Mouse (Mus musculus) forebrain, embryonic 12.5 days (tissue): Measurements from ENCODE around the gene Fscn2. TPM values are rescaled to one million over a fixed set of nuclear protein-coding genes. Genes with fewer than 3 reads are reported as not detected.
"Not testable (repeated sequence)": the region's sequence is repeated elsewhere in the genome, so short reads cannot be mapped to it uniquely, and the experiment has no call there.

Source experiments
- ATAC-seq: fragments of 200-750 bp; cut with Nextera tagmentation; 2 replicates; pipeline ENCODE4 v1.8.0; 2017; ENCODE audit warnings: moderate TSS enrichment; ENCODE audit not compliant: low FRiP score
- H3K27ac ChIP-seq: fragments of 300-500 bp; sonication (generic); 2 replicates; pipeline ENCODE4 v1.5.1; 2016; ENCODE audit warnings: mild to moderate bottlenecking
- H3K27me3 ChIP-seq: fragments of 300-500 bp; sonication (generic); 2 replicates; pipeline ENCODE4 v1.6.1; 2016; ENCODE audit warnings: mild to moderate bottlenecking
- H3K36me3 ChIP-seq: fragments of 300-500 bp; sonication (generic); replicated peaks from 2 replicates; pipeline ENCODE4 v1.6.1; 2016; ENCODE audit warnings: mild to moderate bottlenecking
- H3K4me1 ChIP-seq: fragments of 300-500 bp; sonication (generic); 2 replicates; pipeline ENCODE4 v1.6.1; 2016
- H3K4me2 ChIP-seq: fragments of 300-500 bp; sonication (generic); 2 replicates; pipeline ENCODE4 v1.6.1; 2016; ENCODE audit warnings: mild to moderate bottlenecking, moderate library complexity
- H3K4me3 ChIP-seq: fragments of 300-500 bp; sonication (generic); replicated peaks from 2 replicates; pipeline ENCODE4 v1.5.1; 2016; ENCODE audit warnings: mild to moderate bottlenecking
- H3K9ac ChIP-seq: fragments of 300-500 bp; sonication (generic); 2 replicates; pipeline ENCODE4 v1.6.1; 2016; ENCODE audit warnings: mild to moderate bottlenecking
- H3K9me3 ChIP-seq: fragments of 300-500 bp; sonication (generic); 2 replicates; pipeline ENCODE4 v1.6.1; 2016
- WGBS: fragments of 180-500 bp; shearing (Covaris S2); methylation state at CpG from one replicate; pipeline ENCODE4 v1.1.7; 2016; 5-methylcytosine and 5-hydroxymethylcytosine counted together
- microRNA-seq: library from miRNA; unstranded; fragments of <30 nt; microRNA quantifications from one replicate; pipeline ENCODE4, GENCODE M21; 2017
- polyA plus RNA-seq: library from polyadenylated mRNA; unstranded; fragments of >200 nt; fragmentation: Nextera tagmentation; extraction: Ambion mirVana; gene quantifications from 2 replicates; pipeline ENCODE4 v1.2.1, GENCODE M21; 2016

The Fscn2 gene
- polyA plus RNA-seq, 1 experiment from 2014 or later, result 0.91 TPM

- 76% methylated on average over 2 of the region's 2 CpGs for WGBS
- Histone ChIP-seq H3K27me3 (no peaks in the 10 kb centered on the region), H3K4me3 (no peak overlapping the region), H3K9ac (no peak overlapping the region), H3K4me2 (no peak overlapping the region), H3K4me1 (no peaks in the 10 kb centered on the region), H3K9me3 (no peaks in the 10 kb centered on the region), H3K27ac (no peak overlapping the region), H3K36me3 (peaks cover 77% of the 10 kb centered on the region)
- no peak for ATAC-seq
These were observed 25.8 kb downstream of the Fscn2 start for GRCm38 (mm10) chr11:120387157-120387556.

GRCm38 (mm10) chr11:120388580-120388979, 27.2 kb downstream of the Fscn2 start:
- Histone ChIP-seq H3K4me1 (no peaks in the 10 kb centered on the region), H3K36me3 (peaks cover 74% of the 10 kb centered on the region), H3K4me2 (no peak overlapping the region), H3K27ac (no peak overlapping the region), H3K4me3 (no peak overlapping the region), H3K9me3 (no peaks in the 10 kb centered on the region), H3K9ac (no peak overlapping the region), H3K27me3 (no peaks in the 10 kb centered on the region)
- no peak for ATAC-seq
- 96% methylated on average over 9 of the region's 9 CpGs for WGBS

GRCm38 (mm10) chr11:120395661-120396060, 34.3 kb downstream of the Fscn2 start:
- H3K9me3 ChIP-seq, result no peaks in the 10 kb centered on the region
- WGBS, result 93% methylated on average over 4 of the region's 4 CpGs
- H3K4me3 ChIP-seq, result no peak overlapping the region
- no peak for ATAC-seq
- no peaks in the 10 kb centered on the region for H3K27me3 ChIP-seq
- no peak overlapping the region for H3K27ac ChIP-seq
- no peak overlapping the region for H3K9ac ChIP-seq
- H3K4me1 ChIP-seq, result no peaks in the 10 kb centered on the region
- no peak overlapping the region for H3K4me2 ChIP-seq
- H3K36me3 ChIP-seq, result peaks cover 66% of the 10 kb centered on the region

GRCm38 (mm10) chr11:120397602-120398001, 36.3 kb downstream of the Fscn2 start:
- 81% methylated on average over 2 of the region's 2 CpGs for WGBS
- H3K9me3 ChIP-seq, result no peaks in the 10 kb centered on the region
- H3K9ac ChIP-seq, result no peak overlapping the region
- no peak for ATAC-seq
- no peak overlapping the region for H3K4me2 ChIP-seq
- peaks cover 77% of the 10 kb centered on the region for H3K36me3 ChIP-seq
- no peak overlapping the region for H3K4me3 ChIP-seq
- no peak overlapping the region for H3K27ac ChIP-seq
- no peaks in the 10 kb centered on the region for H3K4me1 ChIP-seq
- no peaks in the 10 kb centered on the region for H3K27me3 ChIP-seq

- Histone ChIP-seq H3K36me3 (peaks cover 80% of the 10 kb centered on the region), H3K4me2 (no peak overlapping the region), H3K4me3 (no peak overlapping the region), H3K9ac (no peak overlapping the region), H3K4me1 (no peaks in the 10 kb centered on the region), H3K27me3 (no peaks in the 10 kb centered on the region), H3K27ac (no peak overlapping the region), H3K9me3 (no peaks in the 10 kb centered on the region)
- 96% methylated on average over 2 of the region's 2 CpGs for WGBS
- ATAC-seq, result no peak
These were observed 38.0 kb downstream of the Fscn2 start for GRCm38 (mm10) chr11:120399319-120399718.

GRCm38 (mm10) chr11:120404814-120405213, 43.5 kb downstream of the Fscn2 start:
- no peak overlapping the region for H3K9ac ChIP-seq
- ATAC-seq, result no peak
- no peak overlapping the region for H3K27ac ChIP-seq
- H3K9me3 ChIP-seq, result no peaks in the 10 kb centered on the region
- no peaks in the 10 kb centered on the region for H3K4me1 ChIP-seq
- peaks cover 94% of the 10 kb centered on the region for H3K36me3 ChIP-seq
- H3K4me2 ChIP-seq, result no peak overlapping the region
- WGBS, result 97% methylated on average over 1 of the region's 1 CpGs
- no peak overlapping the region for H3K4me3 ChIP-seq
- H3K27me3 ChIP-seq, result no peaks in the 10 kb centered on the region

- Histone ChIP-seq H3K27me3 (no peaks in the 10 kb centered on the region), H3K4me3 (no peak overlapping the region), H3K9ac (no peak overlapping the region), H3K9me3 (no peaks in the 10 kb centered on the region), H3K36me3 (peaks cover 94% of the 10 kb centered on the region), H3K4me1 (no peaks in the 10 kb centered on the region), H3K27ac (no peak overlapping the region), H3K4me2 (no peak overlapping the region)
- no peak for ATAC-seq
- WGBS, result 94% methylated on average over 3 of the region's 3 CpGs
These were observed 44.5 kb downstream of the Fscn2 start for GRCm38 (mm10) chr11:120405867-120406266.

- Histone ChIP-seq H3K4me3 (no peak overlapping the region), H3K36me3 (peaks cover 94% of the 10 kb centered on the region), H3K4me2 (no peak overlapping the region), H3K27ac (no peak overlapping the region), H3K27me3 (no peaks in the 10 kb centered on the region), H3K9me3 (no peaks in the 10 kb centered on the region), H3K9ac (no peak overlapping the region), H3K4me1 (no peaks in the 10 kb centered on the region)
- no peak for ATAC-seq
- WGBS, result 93% methylated on average over 1 of the region's 1 CpGs
These were observed 45.1 kb downstream of the Fscn2 start for GRCm38 (mm10) chr11:120406445-120406844.

GRCm38 (mm10) chr11:120413621-120414020, 52.3 kb downstream of the Fscn2 start:
- 97% methylated on average over 8 of the region's 10 CpGs for WGBS
- peaks cover 95% of the 10 kb centered on the region for H3K36me3 ChIP-seq

More at GRCm38 (mm10) chr11:120413621-120414020, 52.3 kb downstream of the Fscn2 start:
- not testable (repeated sequence) for H3K27ac ChIP-seq, H3K9ac ChIP-seq, H3K27me3 ChIP-seq, H3K9me3 ChIP-seq, H3K4me2 ChIP-seq, H3K4me1 ChIP-seq, H3K4me3 ChIP-seq, ATAC-seq

Small RNA genes lying within 50 kb of the gene (microRNA-seq; reads per million reads assigned to microRNA genes)
- gene Gm23419, result not detected
- gene Mir6935, result 3.6 reads per million, percentile 11 among the genes with 10 or more reads in this experiment

Other genes starting within 250 kb of the Fscn2 start
- 88.6 and 91.3 TPM in 2 replicates for gene Slc38a10, start 210.2 kb upstream of the Fscn2 start, polyA plus RNA-seq
- gene Bahcc1, start 128.6 kb upstream of the Fscn2 start, polyA plus RNA-seq, result 23.5 and 24.0 TPM in 2 replicates
- 2,923 and 2,975 TPM in 2 replicates for gene Actg1, start 13.0 kb upstream of the Fscn2 start, polyA plus RNA-seq
- gene Faap100, start 17.2 kb downstream of the Fscn2 start, polyA plus RNA-seq, result 47.3 and 47.4 TPM in 2 replicates
- gene Nploc4, start 76.2 kb downstream of the Fscn2 start, polyA plus RNA-seq, result 49.2 and 50.8 TPM in 2 replicates
- 0.18 TPM in 1 of 2 replicates, not detected in the other for gene Tspan10, start 81.1 kb downstream of the Fscn2 start, polyA plus RNA-seq
- 0.17 and 0.38 TPM in 2 replicates for gene Pde6g, start 92.0 kb downstream of the Fscn2 start, polyA plus RNA-seq
- 8.6 and 10.9 TPM in 2 replicates for gene Oxld1, start 96.5 kb downstream of the Fscn2 start, polyA plus RNA-seq
- gene Ccdc137, start 96.6 kb downstream of the Fscn2 start, polyA plus RNA-seq, result 34.5 and 35.4 TPM in 2 replicates
- 48.2 and 50.1 TPM in 2 replicates for gene Arl16, start 106.1 kb downstream of the Fscn2 start, polyA plus RNA-seq
- gene Mrpl12, start 123.1 kb downstream of the Fscn2 start, polyA plus RNA-seq, result 130 and 135 TPM in 2 replicates
- 43.4 and 46.0 TPM in 2 replicates for gene Slc25a10, start 130.3 kb downstream of the Fscn2 start, polyA plus RNA-seq
- gene Gcgr, start 169.2 kb downstream of the Fscn2 start, polyA plus RNA-seq, result 0.09 TPM in 1 of 2 replicates, not detected in the other
- 209 and 214 TPM in 2 replicates for gene Mcrip1, start 188.2 kb downstream of the Fscn2 start, polyA plus RNA-seq
- gene Ppp1r27, start 189.6 kb downstream of the Fscn2 start, polyA plus RNA-seq, result not detected in 2 replicates
- 334 and 362 TPM in 2 replicates for gene P4hb, start 211.7 kb downstream of the Fscn2 start, polyA plus RNA-seq
- 496 and 513 TPM in 2 replicates for gene Arhgdia, start 220.1 kb downstream of the Fscn2 start, polyA plus RNA-seq
- gene Alyref, start 236.8 kb downstream of the Fscn2 start, polyA plus RNA-seq, result 561 and 697 TPM in 2 replicates
- gene Anapc11, start 236.9 kb downstream of the Fscn2 start, polyA plus RNA-seq, result 179 and 186 TPM in 2 replicates
- 0.40 TPM in 1 of 2 replicates, not detected in the other for gene Npb, start 246.9 kb downstream of the Fscn2 start, polyA plus RNA-seq